22 mouse cellular contexts compared by ENCODE assay signal in the genomic region with DNA sequence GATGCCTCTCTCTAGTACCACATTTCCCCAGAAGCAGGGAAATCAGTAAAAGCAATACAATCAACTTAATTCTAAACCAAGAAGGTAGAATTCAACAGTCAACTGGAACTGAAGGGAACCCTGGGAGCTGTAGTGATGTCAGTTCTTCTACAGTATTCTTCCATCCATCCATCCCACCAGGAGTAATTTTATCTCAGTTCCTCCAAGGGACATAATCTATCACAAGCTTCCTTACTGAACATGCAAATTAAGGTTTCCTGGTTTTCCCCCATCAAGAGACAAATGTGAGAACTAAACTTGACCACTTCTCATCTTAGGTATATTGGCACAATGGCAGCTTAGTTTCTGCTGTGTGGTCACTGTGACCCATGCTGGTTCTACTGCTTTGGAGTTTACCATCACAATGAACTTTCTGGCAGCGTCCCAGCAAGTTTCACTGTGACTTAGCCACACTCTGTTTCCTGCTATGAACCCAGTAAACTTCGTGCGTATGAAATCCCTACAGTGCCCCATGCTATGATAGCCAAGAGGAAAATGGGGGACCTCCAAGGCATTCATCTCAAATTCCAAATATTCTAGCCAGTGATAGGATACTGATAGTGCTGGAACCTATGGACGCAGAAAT.
A peak's percentile ranks its signal among the peaks of the same experiment; 100 is the strongest.
DNase-seq lines count a peak whose midpoint lies in the region; ATAC-seq and TF ChIP-seq lines count a peak whose summit lies in the region.
"Had no signal": no experiment of that assay in that cellular context is flagged by ENCODE, and none has a peak within 500 bp of the region (broad histone marks: within the 10 kb centered on the region; RNA-seq: fewer than 3 reads in every experiment).

No protein-coding gene starts in this region.

- DNase-seq in heart, adult 11 months: peak; percentile 64
- DNase-seq in heart, adult 18-20 months: no peak
- DNase-seq in lung, embryonic 14.5 days: peak; percentile 12
- DNase-seq in lung, postnatal 10 days: no peak
- peak; percentile 9 for DNase-seq in midbrain, embryonic 14.5 days
- DNase-seq in spleen, postnatal 36 days (ENCODE audit: low spot score in 2 of 2): no peak
- DNase-seq: adrenal gland, adult 8-10 months; adrenal gland, postnatal 14 days; adrenal gland, postnatal 36 days; cerebellum, adult 11-12 months; cerebellum, adult 2 months; cerebellum, adult 9-10 months; cerebellum, postnatal 10 days; cerebellum, postnatal 25 days had no signal

- no peak for TF ChIP-seq CTCF in lung, embryonic 14.5 days (IDR thresholded peaks at IDR 0.05; ENCODE audit: low read depth)

- no peak overlapping the region for H3K4me2 ChIP-seq in lung, embryonic 14.5 days
- no peak overlapping the region for H3K4me2 ChIP-seq in midbrain, embryonic 14.5 days (ENCODE audit: low read length)
- H3K4me2 ChIP-seq in midbrain, embryonic 13.5 days (replicated peaks): no peak overlapping the region
- H3K4me2 ChIP-seq: embryonic facial prominence, embryonic 12.5 days; forebrain, embryonic 13.5 days; forebrain, embryonic 15.5 days had no signal

- H3K9ac ChIP-seq in lung, embryonic 14.5 days: no peak overlapping the region
- no peak overlapping the region for H3K9ac ChIP-seq in midbrain, embryonic 14.5 days (replicated peaks; ENCODE audit: low read length)
- no peak overlapping the region for H3K9ac ChIP-seq in midbrain, embryonic 13.5 days (replicated peaks)
- H3K9ac ChIP-seq: embryonic facial prominence, embryonic 12.5 days; forebrain, embryonic 13.5 days; forebrain, embryonic 15.5 days had no signal

- no peaks in the 10 kb centered on the region for H3K4me1 ChIP-seq in lung, embryonic 14.5 days (ENCODE audit: insufficient read depth)
- H3K4me1 ChIP-seq in midbrain, embryonic 14.5 days (ENCODE audit: control insufficient read depth, insufficient read depth, low read length): no peaks in the 10 kb centered on the region
- no peaks in the 10 kb centered on the region for H3K4me1 ChIP-seq in midbrain, embryonic 13.5 days (replicated peaks)
- H3K4me1 ChIP-seq: embryonic facial prominence, embryonic 10.5 days; embryonic facial prominence, embryonic 12.5 days; forebrain, embryonic 13.5 days; forebrain, embryonic 15.5 days had no signal

- H3K9me3 ChIP-seq in lung, embryonic 14.5 days (ENCODE audit: low read depth, low read length): no peaks in the 10 kb centered on the region
- H3K9me3 ChIP-seq in midbrain, embryonic 14.5 days (ENCODE audit: control insufficient read depth, low read length): no peaks in the 10 kb centered on the region
- no peaks in the 10 kb centered on the region for H3K9me3 ChIP-seq in midbrain, embryonic 13.5 days
- H3K9me3 ChIP-seq: embryonic facial prominence, embryonic 10.5 days; embryonic facial prominence, embryonic 12.5 days; forebrain, embryonic 13.5 days; forebrain, embryonic 15.5 days; G1E had no signal

- no peaks in the 10 kb centered on the region for H3K27me3 ChIP-seq in lung, embryonic 14.5 days (ENCODE audit: insufficient read depth, low read length)
- no peaks in the 10 kb centered on the region for H3K27me3 ChIP-seq in midbrain, embryonic 14.5 days (ENCODE audit: control insufficient read depth, insufficient read depth, low read length)
- no peaks in the 10 kb centered on the region for H3K27me3 ChIP-seq in midbrain, embryonic 13.5 days
- H3K27me3 ChIP-seq: embryonic facial prominence, embryonic 12.5 days; forebrain, embryonic 13.5 days; forebrain, embryonic 15.5 days; Patski had no signal

- 69% methylated on average over 4 of the region's 4 CpGs for WGBS in lung, embryonic 14.5 days
- WGBS in midbrain, embryonic 14.5 days: 71% methylated on average over 4 of the region's 4 CpGs
- WGBS in midbrain, embryonic 13.5 days: 77% methylated on average over 4 of the region's 4 CpGs

- no peak for ATAC-seq in lung, embryonic 14.5 days (ENCODE audit: insufficient read depth)
- ATAC-seq in midbrain, embryonic 14.5 days (ENCODE audit: low FRiP score, low TSS enrichment): no peak
- ATAC-seq in midbrain, embryonic 13.5 days: no peak
- ATAC-seq: activated CD4-positive, CD25-positive, alpha-beta regulatory T cell, adult 4 months; forebrain, embryonic 13.5 days; forebrain, embryonic 15.5 days; Patski had no signal

- no peaks in the 10 kb centered on the region for H3K36me3 ChIP-seq in lung, embryonic 14.5 days (ENCODE audit: insufficient read depth)
- H3K36me3 ChIP-seq in midbrain, embryonic 14.5 days (ENCODE audit: control insufficient read depth, insufficient read depth, low read length): no peaks in the 10 kb centered on the region
- H3K36me3 ChIP-seq in midbrain, embryonic 13.5 days: no peaks in the 10 kb centered on the region
- H3K36me3 ChIP-seq: embryonic facial prominence, embryonic 10.5 days; embryonic facial prominence, embryonic 12.5 days; forebrain, embryonic 15.5 days; G1E had no signal

- H3K27ac ChIP-seq in lung, embryonic 14.5 days (ENCODE audit: low read depth): no peak overlapping the region
- no peak overlapping the region for H3K27ac ChIP-seq in midbrain, embryonic 14.5 days (replicated peaks; ENCODE audit: low read depth, low read length)
- H3K27ac ChIP-seq in midbrain, embryonic 13.5 days: no peak overlapping the region
- H3K27ac ChIP-seq: embryonic facial prominence, embryonic 10.5 days; embryonic facial prominence, embryonic 12.5 days; forebrain, embryonic 13.5 days; forebrain, embryonic 15.5 days had no signal

- H3K4me3 ChIP-seq in lung, embryonic 14.5 days (ENCODE audit: low read depth, low read length): no peak overlapping the region
- H3K4me3 ChIP-seq in midbrain, embryonic 14.5 days (replicated peaks; ENCODE audit: low read depth, low read length): no peak overlapping the region
- H3K4me3 ChIP-seq in midbrain, embryonic 13.5 days (replicated peaks): no peak overlapping the region
- H3K4me3 ChIP-seq: embryonic facial prominence, embryonic 10.5 days; embryonic facial prominence, embryonic 12.5 days; forebrain, embryonic 13.5 days; forebrain, embryonic 15.5 days had no signal

Comparison
In these comparisons a context has a peak if more than half of its experiments do, and no peak if none do; other contexts are left out.
1. DNase-seq: peak in heart, adult 11 months (single experiment), lung, embryonic 14.5 days (single experiment) and midbrain, embryonic 14.5 days (single experiment); none in heart, adult 18-20 months (0 of 2), lung, postnatal 10 days (single experiment) and spleen, postnatal 36 days (0 of 2).